Mouse (Mus musculus) forebrain, embryonic 11.5 days (tissue): Measurements from ENCODE around the gene Etv2. TPM values are rescaled to one million over a fixed set of nuclear protein-coding genes. Genes with fewer than 3 reads are reported as not detected.

ENCODE experiments used
- ATAC-seq: fragments of 200-750 bp; cut with Nextera tagmentation; replicated peaks from 2 replicates; pipeline ENCODE4 v1.8.0; 2017; ENCODE audit warnings: moderate TSS enrichment; ENCODE audit not compliant: low FRiP score
- DNase-seq: peaks from one replicate; pipeline ENCODE4 v3.0.0-alpha.2; 2017; ENCODE audit warnings: low spot score
- H3K27ac ChIP-seq: fragments of 300-500 bp; sonication (generic); 2 replicates; pipeline ENCODE4 v1.5.1; 2014; ENCODE audit warnings: low read depth, low read length
- H3K27me3 ChIP-seq: fragments of 300-500 bp; sonication (generic); 2 replicates; pipeline ENCODE4 v1.6.1; 2014; ENCODE audit warnings: mild to moderate bottlenecking, low read length, mixed read lengths; ENCODE audit not compliant: control insufficient read depth, insufficient read depth
- H3K36me3 ChIP-seq: fragments of 300-500 bp; sonication (generic); 2 replicates; pipeline ENCODE4 v1.6.1; 2014; ENCODE audit warnings: mild to moderate bottlenecking, low read length, moderate library complexity, mixed read lengths; ENCODE audit not compliant: control insufficient read depth, insufficient read depth
- H3K4me1 ChIP-seq: fragments of 300-500 bp; sonication (generic); replicated peaks from 2 replicates; pipeline ENCODE4 v1.6.1; 2014; ENCODE audit warnings: low read length, mixed read lengths; ENCODE audit not compliant: control insufficient read depth, insufficient read depth
- H3K4me2 ChIP-seq: fragments of 300-500 bp; sonication (generic); 2 replicates; pipeline ENCODE4 v1.6.1; 2014; ENCODE audit warnings: low read depth, mild to moderate bottlenecking, low read length, moderate library complexity, mixed read lengths; ENCODE audit not compliant: severe bottlenecking
- H3K4me3 ChIP-seq: fragments of 300-500 bp; sonication (generic); 2 replicates; pipeline ENCODE4 v1.5.1; 2014; ENCODE audit warnings: low read depth, low read length
- H3K9ac ChIP-seq: fragments of 300-500 bp; sonication (generic); 2 replicates; pipeline ENCODE4 v1.6.1; 2014; ENCODE audit warnings: low read length
- H3K9me3 ChIP-seq: fragments of 300-500 bp; sonication (generic); 2 replicates; pipeline ENCODE4 v1.6.1; 2016; ENCODE audit warnings: low read length, mixed read lengths; ENCODE audit not compliant: control insufficient read depth
- WGBS: fragments of 180-500 bp; shearing (Covaris S2); extraction: QIAGEN DNeasy Blood & Tissue Kit; methylation state at CpG from one replicate; pipeline ENCODE4 v1.1.7; 2014; 5-methylcytosine and 5-hydroxymethylcytosine counted together
- polyA plus RNA-seq: library from polyadenylated mRNA; unstranded; fragments of >200 nt; fragmentation: Nextera tagmentation; extraction: Ambion mirVana; gene quantifications from 2 replicates; pipeline ENCODE4 v1.2.1, GENCODE M21; 2014

Etv2 gene
- polyA plus RNA-seq, 1 experiment from 2014 or later = not detected

DNA sequence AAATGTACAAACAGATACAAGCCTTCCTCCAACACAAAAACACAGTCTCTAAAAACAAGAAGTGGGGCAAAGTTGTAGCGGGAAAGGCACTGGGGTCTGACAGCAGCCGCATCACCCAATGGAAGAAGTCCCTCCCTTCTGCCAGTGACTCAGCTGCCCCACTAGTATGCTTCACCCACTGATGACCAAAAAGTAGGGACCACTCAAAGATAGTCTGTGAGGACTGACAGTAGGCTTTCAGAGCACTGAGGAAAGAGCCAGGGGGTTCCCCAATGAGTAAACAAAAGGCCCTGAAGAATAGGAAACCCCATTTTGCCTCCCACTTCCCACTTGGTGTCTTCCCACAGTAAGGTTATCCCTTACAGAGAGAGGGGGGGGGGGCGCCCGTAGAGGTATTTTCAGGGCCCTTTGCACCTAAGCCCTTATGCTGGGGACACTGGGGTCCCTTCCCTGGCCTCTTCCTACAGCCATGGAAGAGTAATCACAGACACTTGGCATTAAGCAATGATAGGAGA lies 41.1 kb downstream of the Etv2 start:
- no peak overlapping the region for H3K4me3 ChIP-seq
- H3K27ac ChIP-seq = no peak overlapping the region
- no peak overlapping the region for H3K4me2 ChIP-seq
- H3K9ac ChIP-seq = no peak overlapping the region
- ATAC-seq (no peak), DNase-seq (no peak)
- H3K27me3 ChIP-seq = no peaks in the 10 kb centered on the region
- no peaks in the 10 kb centered on the region for H3K36me3 ChIP-seq
- no peaks in the 10 kb centered on the region; the same call in 1 of the 2 replicates for H3K4me1 ChIP-seq
- no peaks in the 10 kb centered on the region for H3K9me3 ChIP-seq
- WGBS = 60% methylated on average over 4 of the region's 4 CpGs

- no peak overlapping the region for H3K9ac ChIP-seq
- no peaks in the 10 kb centered on the region for H3K27me3 ChIP-seq
- no peaks in the 10 kb centered on the region; the same call in 1 of the 2 replicates for H3K4me1 ChIP-seq
- 79% methylated on average over 10 of the region's 10 CpGs for WGBS
- ATAC-seq = no peak
- H3K27ac ChIP-seq = no peak overlapping the region
- H3K36me3 ChIP-seq = no peaks in the 10 kb centered on the region
- no peaks in the 10 kb centered on the region for H3K9me3 ChIP-seq
- no peak for DNase-seq
- no peak overlapping the region for H3K4me3 ChIP-seq
- H3K4me2 ChIP-seq = no peak overlapping the region
Measured at GRCm38 (mm10) chr7:30593579-30594509, 41.8 kb downstream of the Etv2 start.

DNA sequence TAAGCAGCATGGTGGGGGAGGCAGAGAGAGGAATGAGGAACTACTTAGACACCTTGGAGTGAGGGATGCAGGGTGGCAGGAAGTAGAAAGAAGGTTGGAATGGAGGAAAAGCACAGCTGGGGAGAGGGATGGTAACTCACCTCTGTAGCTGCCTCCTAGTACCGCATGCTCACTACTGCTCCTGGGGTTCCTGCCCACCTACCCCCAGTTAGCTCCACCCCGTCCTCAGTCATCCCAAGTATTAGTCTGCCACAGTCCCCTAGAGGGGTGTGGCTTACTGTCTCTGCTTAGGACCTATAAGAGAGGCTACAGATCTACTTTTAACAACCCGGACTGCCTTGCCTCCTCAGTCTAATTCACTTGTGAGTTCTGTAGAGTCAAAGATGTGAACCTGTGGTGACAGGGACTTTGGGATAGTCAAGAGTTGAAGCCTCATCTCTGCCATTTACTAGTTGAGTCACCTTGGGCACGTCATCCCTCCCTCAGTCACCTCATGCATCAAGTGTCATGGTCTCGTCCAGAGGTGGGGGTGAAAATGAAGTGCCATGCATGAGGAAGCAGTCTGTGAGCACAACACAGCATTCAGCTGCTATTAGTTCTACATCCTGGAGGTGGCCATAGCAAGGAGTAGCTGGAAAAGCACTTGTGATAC lies 42.8 kb downstream of the Etv2 start:
- no peak overlapping the region for H3K27ac ChIP-seq
- H3K9ac ChIP-seq = no peak overlapping the region
- no peak for DNase-seq
- H3K4me1 ChIP-seq = no peaks in the 10 kb centered on the region; the same call in 1 of the 2 replicates
- 60% methylated on average over 5 of the region's 5 CpGs for WGBS
- no peaks in the 10 kb centered on the region for H3K36me3 ChIP-seq
- no peak for ATAC-seq
- no peak overlapping the region for H3K4me2 ChIP-seq
- no peaks in the 10 kb centered on the region for H3K27me3 ChIP-seq
- no peaks in the 10 kb centered on the region for H3K9me3 ChIP-seq
- H3K4me3 ChIP-seq = no peak overlapping the region

DNA sequence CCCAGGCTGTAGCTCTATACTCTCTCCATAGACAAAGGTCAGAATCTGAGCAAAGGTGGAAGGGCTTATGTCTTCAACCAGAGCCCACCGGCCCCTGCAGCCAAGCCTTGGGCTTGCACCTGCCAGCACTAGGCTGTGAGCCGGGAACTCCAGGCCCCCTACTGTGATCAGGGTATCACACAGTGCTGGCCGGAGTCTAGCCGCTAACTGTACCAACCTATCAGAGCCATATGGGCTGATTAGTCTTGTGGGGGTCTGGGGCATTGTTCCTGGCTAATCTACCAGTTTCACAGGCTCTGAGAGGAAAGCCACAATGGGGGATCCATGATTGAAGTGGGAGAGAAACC lies 44.1 kb downstream of the Etv2 start:
- WGBS = 27% methylated on average over 4 of the region's 4 CpGs
- no peak overlapping the region for H3K27ac ChIP-seq
- H3K9ac ChIP-seq = no peak overlapping the region
- ATAC-seq = no peak
- H3K36me3 ChIP-seq = no peaks in the 10 kb centered on the region
- H3K4me2 ChIP-seq = no peak overlapping the region
- no peaks in the 10 kb centered on the region for H3K9me3 ChIP-seq
- no peaks in the 10 kb centered on the region for H3K27me3 ChIP-seq
- no peak for DNase-seq
- no peak overlapping the region for H3K4me3 ChIP-seq
- peaks cover 8% of the 10 kb centered on the region for H3K4me1 ChIP-seq

GRCm38 (mm10) chr7:30590927-30591604 lies 44.6 kb downstream of the Etv2 start:
- H3K9me3 ChIP-seq = no peaks in the 10 kb centered on the region
- H3K27me3 ChIP-seq = no peaks in the 10 kb centered on the region
- ATAC-seq (no peak), DNase-seq (no peak)
- no peak overlapping the region for H3K9ac ChIP-seq
- H3K27ac ChIP-seq = no peak overlapping the region
- H3K36me3 ChIP-seq = no peaks in the 10 kb centered on the region
- H3K4me1 ChIP-seq = peaks cover 8% of the 10 kb centered on the region
- WGBS = 86% methylated on average over 9 of the region's 9 CpGs
- H3K4me3 ChIP-seq = no peak overlapping the region
- no peak overlapping the region for H3K4me2 ChIP-seq

DNA sequence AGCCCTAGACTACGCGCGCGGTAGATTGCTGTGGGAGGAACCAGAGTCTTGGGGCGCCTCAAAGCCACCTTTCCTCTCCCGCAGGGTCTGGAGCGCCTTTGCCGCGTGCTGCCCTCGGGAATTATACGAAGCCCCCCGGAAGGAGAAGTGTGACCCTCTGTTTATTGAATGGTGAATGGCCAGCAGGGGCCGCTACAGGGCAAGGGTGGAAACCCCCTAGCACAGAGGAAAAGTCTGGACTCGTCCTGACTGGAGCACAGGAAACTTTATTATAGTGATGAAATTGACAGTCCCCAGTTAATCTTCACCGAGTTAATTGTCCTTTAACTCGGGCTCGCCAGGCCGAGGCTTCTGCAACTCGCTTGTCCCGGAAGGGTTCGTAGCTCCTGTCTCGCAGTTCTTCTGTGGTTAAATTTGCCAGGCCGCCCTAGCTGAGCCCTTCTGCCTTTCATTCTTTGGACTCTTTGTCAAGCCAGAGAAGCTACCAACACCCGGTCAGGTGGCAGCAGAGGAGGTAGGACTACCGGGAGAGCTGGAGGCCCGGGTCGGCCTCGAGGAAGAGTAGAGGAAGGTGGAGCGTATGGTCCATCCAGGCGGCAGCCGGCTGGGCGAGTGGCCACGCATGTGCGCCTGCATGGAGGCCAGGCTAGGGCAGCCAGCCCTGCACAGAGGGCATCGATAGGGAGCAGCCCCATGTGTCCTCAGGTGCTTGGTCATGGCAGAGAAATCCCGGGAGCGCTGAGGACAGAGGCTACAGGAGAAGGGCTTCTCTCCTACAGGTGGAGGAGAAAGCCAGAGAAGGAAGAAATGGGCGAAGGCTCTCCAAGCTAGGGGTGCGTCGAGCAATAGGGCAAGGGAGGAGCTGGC lies 46.0 kb downstream of the Etv2 start:
- Histone ChIP-seq H3K4me1 (peaks cover 8% of the 10 kb centered on the region), H3K36me3 (peaks cover 4% of the 10 kb centered on the region; the same call in 1 of the 2 replicates), H3K9ac (peak overlapping the region; percentile 99), H3K27ac (peak overlapping the region; percentile 13), H3K9me3 (no peaks in the 10 kb centered on the region), H3K4me3 (peak overlapping the region; percentile 96), H3K4me2 (peak overlapping the region; percentile 93), H3K27me3 (no peaks in the 10 kb centered on the region)
- DNase-seq = peak; percentile 94
- peak; percentile 63 for ATAC-seq
- 29% methylated on average over 40 of the region's 40 CpGs for WGBS

- DNase-seq = peak; percentile 99
- Histone ChIP-seq H3K27me3 (no peaks in the 10 kb centered on the region), H3K27ac (peak within 1 kb of the TSS; percentile 85), H3K4me1 (peaks cover 8% of the 10 kb centered on the region), H3K36me3 (peaks cover 9% of the 10 kb centered on the region; the same call in 1 of the 2 replicates), H3K4me2 (peak within 1 kb of the TSS; percentile 93), H3K9ac (peak within 1 kb of the TSS; percentile 99), H3K9me3 (no peaks in the 10 kb centered on the region), H3K4me3 (peak within 1 kb of the TSS; percentile 96)
- WGBS = under 1% methylated on average over 48 of the region's 68 CpGs
- peak; percentile 95 for ATAC-seq
Measured at GRCm38 (mm10) chr7:30588676-30589434, 46.8 kb downstream of the Etv2 start, which contains the start of gene Kmt2b. TSS of gene Kmt2b (minus strand) at chr7:30588726.
